Mouse (Mus musculus) gonadal fat pad, adult 2 months (tissue): Measurements from ENCODE around the gene Caml. TPM values are rescaled to one million over a fixed set of nuclear protein-coding genes. Genes with fewer than 3 reads are reported as not detected.
"Not testable (repeated sequence)": the region's sequence is repeated elsewhere in the genome, so short reads cannot be mapped to it uniquely, and the experiment has no call there.

ENCODE experiments used
- DNase-seq: peaks from one replicate; pipeline ENCODE4 v3.0.0-alpha.2; 2012; ENCODE audit warnings: low read depth
- polyA plus RNA-seq: library from polyadenylated mRNA; depleted of rRNA; stranded (reverse); fragments of >200 nt; gene quantifications from 2 replicates; pipeline ENCODE4 v1.2.3, GENCODE M21; 2012; rRNA removed

Caml gene
- polyA plus RNA-seq, 1 experiment, result 29.0 TPM

DNA sequence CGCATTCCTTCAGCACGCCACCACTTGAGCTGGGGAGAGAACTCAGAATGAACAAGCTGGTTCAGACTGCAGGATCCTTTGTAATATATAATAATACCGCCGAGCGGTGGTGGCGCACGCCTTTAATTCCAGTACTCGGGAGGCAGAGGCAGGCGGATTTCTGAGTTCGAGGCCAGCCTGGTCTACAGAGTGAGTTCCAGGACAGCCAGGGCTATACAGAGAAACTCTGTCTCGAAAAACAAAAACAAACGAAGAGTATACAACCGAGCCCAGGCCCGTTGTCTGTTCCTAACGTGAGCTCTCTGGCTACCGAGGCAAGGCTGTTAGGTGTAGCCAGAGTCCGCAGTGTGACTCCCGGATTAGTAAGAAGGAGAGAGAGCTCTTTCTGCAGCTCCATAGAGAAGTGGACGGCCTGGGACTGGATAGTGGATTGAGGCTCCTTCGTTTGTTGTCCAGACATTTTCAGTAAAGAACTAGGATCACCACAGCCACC, 603 bp upstream of the Caml start:
- DNase-seq, result not testable (repeated sequence)

- DNase-seq, result no peak
These were observed 11.9 kb downstream of the Caml start, which contains the start of gene Ddx46 for GRCm38 (mm10) chr13:55634639-55635127. Ddx46 (plus strand) TSS chr13:55635027.

DNA sequence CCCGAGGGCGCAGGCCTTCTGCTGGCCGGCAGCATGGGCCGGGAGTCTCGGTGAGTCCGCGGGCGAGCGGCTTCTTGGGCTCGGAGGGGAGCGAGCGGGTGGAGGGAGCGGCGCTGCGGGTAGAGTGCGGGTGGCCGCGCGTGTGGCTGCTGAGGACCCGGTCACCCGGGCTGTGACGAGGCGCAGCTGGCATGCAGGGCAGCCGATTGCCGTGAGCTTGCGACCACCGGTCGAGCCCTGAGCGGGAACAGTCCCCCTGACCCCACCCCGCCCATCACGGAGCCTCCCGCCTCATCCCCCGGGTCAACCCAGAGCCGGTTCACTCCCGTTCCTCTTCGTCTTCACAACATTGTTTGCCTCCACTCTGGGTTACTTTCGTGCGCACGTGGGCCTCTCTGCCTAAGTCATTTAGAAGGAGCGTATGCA, 12.4 kb downstream of the Caml start:
- DNase-seq, result no peak

GRCm38 (mm10) chr13:55636185-55636983, 13.6 kb downstream of the Caml start:
- DNase-seq, result no peak

DNA sequence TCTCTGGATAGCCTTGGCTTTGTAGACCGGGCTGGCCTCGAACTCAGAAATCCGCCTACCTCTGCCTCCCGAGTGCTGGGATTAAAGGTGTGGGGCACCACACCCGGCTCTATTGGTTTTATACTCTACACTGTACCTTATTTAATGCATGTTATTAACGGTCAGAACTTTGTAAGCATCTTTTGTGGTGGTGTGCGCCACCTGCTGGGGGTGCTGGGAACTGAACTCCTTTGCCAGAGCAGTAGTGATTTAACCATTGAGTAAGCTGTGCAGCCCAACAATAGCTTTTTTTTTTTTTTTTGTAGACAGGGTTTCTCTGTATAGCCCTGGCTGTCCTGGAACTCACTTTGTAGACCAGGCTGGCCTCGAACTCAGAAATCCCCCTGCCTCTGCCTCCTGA, 17.7 kb downstream of the Caml start:
- not testable (repeated sequence) for DNase-seq

DNA sequence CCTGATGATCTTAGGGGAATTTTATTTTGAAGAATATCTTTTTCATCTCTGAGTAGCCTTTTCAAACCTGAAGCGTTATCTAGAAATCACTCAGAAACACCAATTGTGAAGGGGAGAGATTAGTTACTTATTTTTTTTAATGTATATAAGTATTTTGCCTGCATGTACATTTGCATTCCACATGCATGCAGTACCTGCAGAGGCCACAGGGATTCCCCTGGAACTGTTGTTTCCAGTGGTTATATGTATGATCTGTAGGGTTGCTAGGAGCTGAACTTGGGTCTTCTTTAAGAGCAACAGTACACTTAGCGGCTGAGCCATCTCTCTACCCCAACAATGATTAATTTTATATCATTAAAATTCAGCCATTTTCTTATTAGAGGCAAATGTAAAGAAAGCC, 21.7 kb downstream of the Caml start:
- no peak for DNase-seq

- no peak for DNase-seq
These were observed 27.3 kb downstream of the Caml start for GRCm38 (mm10) chr13:55650098-55650497.

GRCm38 (mm10) chr13:55650980-55651379, 28.2 kb downstream of the Caml start:
- DNase-seq, result no peak

DNA sequence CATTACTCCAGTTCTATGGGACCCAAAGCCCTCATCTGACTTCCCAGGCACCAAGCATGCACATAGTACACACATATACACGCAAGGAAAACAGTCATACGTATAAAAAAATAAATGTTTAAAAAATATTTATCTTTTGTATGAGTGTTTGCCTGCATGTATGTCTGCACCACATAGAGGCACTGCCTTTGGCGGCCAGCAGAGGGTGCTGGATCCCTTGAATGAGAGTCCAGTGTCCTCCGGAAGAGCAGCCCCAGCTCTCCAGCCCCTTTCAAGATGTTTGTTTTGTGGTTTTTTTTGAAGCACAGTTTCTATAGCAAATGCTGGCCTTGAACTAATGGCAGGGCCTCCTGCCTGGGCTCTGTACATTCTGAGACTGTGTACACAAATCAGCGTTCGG, 45.7 kb downstream of the Caml start:
- no peak for DNase-seq

DNA sequence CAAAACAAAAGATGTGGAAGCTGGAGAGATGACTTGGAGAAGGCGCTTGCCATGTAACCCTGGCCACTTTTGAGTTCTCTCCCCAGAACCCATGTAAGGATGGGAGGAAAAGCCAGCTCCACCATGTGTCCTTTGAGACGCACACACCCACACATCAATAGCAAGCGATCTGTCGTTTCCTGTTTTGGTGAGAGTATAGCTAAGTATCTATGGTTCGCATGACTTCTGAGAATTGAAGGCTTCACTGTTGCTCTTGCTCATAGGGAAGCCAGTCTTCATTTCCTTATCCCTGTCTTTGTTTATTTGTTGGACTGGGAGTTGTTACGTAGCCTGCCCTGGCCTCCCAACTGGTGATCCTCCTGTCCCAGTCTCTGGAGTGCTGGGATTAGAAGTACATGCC, 49.9 kb downstream of the Caml start:
- DNase-seq, result no peak

- no peak for DNase-seq
These were observed 54.6 kb downstream of the Caml start for GRCm38 (mm10) chr13:55677364-55677763.

Other genes with a start within 250 kb of the Caml start
- gene Slc34a1, start 224.8 kb upstream of the Caml start, polyA plus RNA-seq, result 0.34 and 0.91 TPM in 2 replicates
- 0.26 and 0.49 TPM in 2 replicates for gene Pfn3, start 207.8 kb upstream of the Caml start, polyA plus RNA-seq
- gene F12, start 196.2 kb upstream of the Caml start, polyA plus RNA-seq, result 0.12 and 0.55 TPM in 2 replicates
- gene Grk6, start 177.9 kb upstream of the Caml start, polyA plus RNA-seq, result 36.1 and 44.1 TPM in 2 replicates
- 1.9 and 3.4 TPM in 2 replicates for gene Prr7, start 158.7 kb upstream of the Caml start, polyA plus RNA-seq
- gene Dbn1, start 134.9 kb upstream of the Caml start, polyA plus RNA-seq, result 20.5 and 24.4 TPM in 2 replicates
- gene Pdlim7, start 109.3 kb upstream of the Caml start, polyA plus RNA-seq, result 79.3 and 81.5 TPM in 2 replicates
- 5.5 and 6.7 TPM in 2 replicates for gene Dok3, start 93.7 kb upstream of the Caml start, polyA plus RNA-seq
- 52.7 and 53.6 TPM in 2 replicates for gene Ddx41, start 86.3 kb upstream of the Caml start, polyA plus RNA-seq
- gene Fam193b, start 51.9 kb upstream of the Caml start, polyA plus RNA-seq, result 51.3 and 57.7 TPM in 2 replicates
- gene Tmed9, start 49.3 kb upstream of the Caml start, polyA plus RNA-seq, result 166 and 199 TPM in 2 replicates
- 20.3 and 25.3 TPM in 2 replicates for gene B4galt7, start 23.1 kb upstream of the Caml start, polyA plus RNA-seq
- 13.6 and 13.9 TPM in 2 replicates for gene Ddx46, start 12.0 kb downstream of the Caml start, polyA plus RNA-seq
- gene B230219D22Rik, start 70.1 kb downstream of the Caml start, polyA plus RNA-seq, result 35.5 and 35.6 TPM in 2 replicates
- 57.4 and 58.7 TPM in 2 replicates for gene Txndc15, start 91.6 kb downstream of the Caml start, polyA plus RNA-seq
- 22.1 and 30.1 TPM in 2 replicates for gene Pcbd2, start 104.4 kb downstream of the Caml start, polyA plus RNA-seq
- 0.41 and 0.66 TPM in 2 replicates for gene Catsper3, start 161.6 kb downstream of the Caml start, polyA plus RNA-seq
- not detected in 2 replicates for gene Pitx1, start 213.2 kb downstream of the Caml start, polyA plus RNA-seq